Mouse (Mus musculus) common myeloid progenitor, adult 5-6 weeks (primary cell): ENCODE measurements around the gene Plekho2. TPM values are rescaled to one million over a fixed set of nuclear protein-coding genes. Genes with fewer than 3 reads are reported as not detected.
A peak's percentile ranks its signal among the peaks of the same experiment; 100 is the strongest.

Experiments used
- ATAC-seq: replicated peaks from 2 replicates; pipeline ENCODE4 v1.8.0; 2016; ENCODE audit warnings: low read depth, mild to moderate bottlenecking, moderate TSS enrichment, inconsistent platforms; ENCODE audit not compliant: poor library complexity, severe bottlenecking
- total RNA-seq: library from RNA; stranded (forward); fragments of 200-1000, 187-1606 nt; gene quantifications from 2 replicates; pipeline ENCODE4 v1.2.3, GENCODE M21; 2017

Plekho2 gene
- total RNA-seq, 1 experiment from 2014 or later, result 20.0 TPM

DNA sequence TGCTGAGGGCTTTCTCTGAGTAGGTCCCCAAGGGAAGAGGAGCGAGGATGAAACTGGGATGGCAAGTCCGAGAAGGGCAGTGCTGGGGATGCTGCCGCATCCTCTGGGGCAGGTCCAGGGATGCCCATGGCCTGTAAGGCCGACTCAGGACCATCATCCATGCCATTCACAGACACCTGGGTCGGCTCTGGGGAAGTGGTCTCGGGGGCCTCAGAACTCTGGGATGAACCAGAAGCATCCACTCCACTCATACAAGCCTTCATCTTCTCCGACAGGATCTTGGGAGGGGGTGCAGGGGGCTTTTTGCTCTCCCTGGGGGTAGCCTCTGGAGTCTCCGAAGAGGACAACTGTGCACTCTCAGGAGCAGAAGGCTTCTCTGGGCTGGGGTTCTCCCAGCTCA, 23.5 kb downstream of the Plekho2 start:
- ATAC-seq, result no peak

DNA sequence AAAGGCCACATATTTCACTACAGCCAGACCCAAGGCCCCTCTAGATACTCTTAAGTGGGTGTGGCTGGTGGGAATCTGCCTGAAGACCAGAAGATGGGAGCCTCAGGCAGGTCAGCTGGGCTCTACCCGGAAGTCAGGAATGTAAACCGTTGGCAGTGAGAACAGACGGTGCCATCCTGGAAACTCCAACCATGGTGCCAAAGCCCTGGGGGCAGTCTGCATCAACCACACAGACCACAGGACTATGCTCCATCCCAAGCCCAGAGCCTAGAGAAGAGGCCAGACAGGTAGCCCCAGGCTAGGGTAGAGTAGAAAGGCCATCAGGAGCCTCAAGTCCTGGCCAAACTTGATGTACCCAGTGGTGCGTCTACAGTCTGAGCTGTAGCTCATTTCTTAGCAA, 24.2 kb downstream of the Plekho2 start:
- ATAC-seq, result no peak

DNA sequence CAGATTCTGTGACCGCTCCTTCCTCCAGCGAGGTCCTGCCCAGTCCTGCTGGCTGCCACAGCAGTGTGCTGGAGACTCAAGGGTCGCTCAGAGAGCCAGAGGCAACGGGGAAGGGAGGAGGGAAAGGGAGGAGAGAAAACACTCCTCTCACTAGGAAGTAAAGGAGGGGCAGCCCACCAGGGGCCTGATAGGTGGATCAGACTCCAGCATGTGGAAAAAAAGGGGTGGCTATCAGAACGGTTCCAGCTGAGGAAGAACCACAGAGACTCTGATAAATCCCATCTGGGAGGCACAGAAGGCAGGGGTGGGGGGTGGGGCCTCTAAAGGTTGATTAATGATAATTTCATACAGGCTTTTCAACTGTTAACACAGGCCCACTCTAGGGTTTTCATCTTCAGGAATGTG, 24.8 kb downstream of the Plekho2 start:
- peak; percentile 57 for ATAC-seq

DNA sequence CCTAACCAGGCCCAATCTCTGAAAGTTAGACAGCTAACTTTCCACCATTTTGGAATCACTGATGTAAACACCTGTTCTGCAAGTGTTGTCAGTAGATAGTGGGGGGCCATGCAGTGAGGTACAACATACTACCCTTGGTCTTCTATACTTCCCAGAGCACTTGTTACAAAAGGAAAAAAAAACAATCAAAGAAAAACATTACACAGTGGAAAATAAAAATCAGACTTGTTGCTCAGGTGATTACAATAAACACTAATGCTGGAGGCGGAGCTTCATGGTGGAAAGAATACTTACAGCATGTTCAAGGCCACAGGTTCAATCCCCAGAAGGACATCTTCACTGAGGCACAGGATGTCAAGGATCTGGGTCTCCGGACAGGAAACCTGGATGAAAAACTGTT, 27.1 kb downstream of the Plekho2 start:
- ATAC-seq, result no peak

DNA sequence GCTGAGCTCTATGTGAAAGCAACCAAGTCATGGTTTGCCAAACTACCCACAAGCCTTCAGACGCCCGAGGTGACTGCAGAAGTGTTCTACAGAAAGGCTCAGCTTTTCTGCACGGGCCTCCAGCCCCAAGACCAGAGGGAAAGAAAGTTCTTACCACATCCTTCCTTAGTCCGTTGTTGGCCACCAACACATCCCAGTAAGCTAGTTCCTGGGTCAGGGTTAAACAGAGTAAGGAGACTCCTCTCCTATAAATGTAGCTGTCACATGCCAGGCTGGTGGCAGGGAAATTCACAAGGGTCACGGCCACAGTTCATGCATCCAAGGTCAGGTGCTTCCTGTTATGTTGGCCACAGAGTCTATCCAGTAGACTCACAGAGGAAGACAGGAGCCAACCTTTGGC, 27.7 kb downstream of the Plekho2 start:
- peak; percentile 49 for ATAC-seq

DNA sequence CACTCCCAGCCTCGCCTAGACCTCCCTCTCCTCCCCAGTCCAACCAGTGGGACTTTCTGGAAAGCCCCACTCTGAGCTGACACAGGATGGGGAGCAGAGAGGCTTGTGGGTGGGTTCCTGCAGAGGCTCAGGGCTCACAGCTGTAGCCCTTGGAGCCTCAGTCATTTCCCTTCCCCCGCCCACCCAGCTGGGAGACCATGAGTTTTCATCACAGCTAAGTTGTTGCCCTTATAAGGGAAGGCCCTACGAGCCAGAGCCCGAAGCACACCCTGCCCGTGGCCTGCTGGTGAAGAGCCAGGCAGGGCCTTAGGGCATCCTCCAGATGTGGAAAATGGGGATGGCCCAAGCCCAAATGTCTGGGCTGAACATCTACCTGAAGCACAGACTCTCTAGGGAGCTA, 28.8 kb downstream of the Plekho2 start:
- ATAC-seq, result peak; percentile 62

DNA sequence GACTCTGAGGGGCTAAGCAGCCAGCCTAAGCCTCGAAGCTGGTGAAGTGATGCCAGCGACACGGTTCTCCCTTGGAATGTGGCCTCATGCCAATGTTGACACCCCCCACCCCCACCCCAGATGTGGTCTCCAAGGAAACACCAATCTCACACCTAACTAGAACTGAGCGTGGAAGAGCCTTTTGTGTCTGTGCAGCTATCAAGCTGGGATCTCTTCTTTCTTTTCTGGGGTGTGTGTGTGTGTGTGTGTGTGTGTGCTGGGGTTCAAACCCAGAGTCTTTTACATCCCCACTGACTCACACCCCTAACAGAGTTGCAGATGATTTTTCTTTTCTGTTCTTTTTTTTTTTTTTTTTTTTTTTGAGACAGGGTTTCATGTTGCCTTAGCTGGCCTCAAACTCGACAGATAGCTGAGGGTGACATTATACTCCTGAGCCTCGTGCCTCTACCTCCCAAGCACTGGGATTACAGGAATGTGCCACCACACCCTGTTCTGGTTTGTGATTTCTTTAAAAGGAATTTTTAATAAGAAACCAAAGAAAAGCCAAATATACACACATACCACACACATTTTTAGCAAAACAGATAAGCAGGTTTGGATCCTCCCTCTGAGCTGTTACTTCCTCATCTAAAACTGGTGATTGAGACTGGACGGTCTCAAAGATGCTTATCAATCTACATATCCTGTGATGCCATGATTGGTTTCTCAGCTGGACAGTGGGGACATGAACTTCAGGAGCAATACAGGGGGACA, 29.6 kb downstream of the Plekho2 start:
- ATAC-seq, result no peak

DNA sequence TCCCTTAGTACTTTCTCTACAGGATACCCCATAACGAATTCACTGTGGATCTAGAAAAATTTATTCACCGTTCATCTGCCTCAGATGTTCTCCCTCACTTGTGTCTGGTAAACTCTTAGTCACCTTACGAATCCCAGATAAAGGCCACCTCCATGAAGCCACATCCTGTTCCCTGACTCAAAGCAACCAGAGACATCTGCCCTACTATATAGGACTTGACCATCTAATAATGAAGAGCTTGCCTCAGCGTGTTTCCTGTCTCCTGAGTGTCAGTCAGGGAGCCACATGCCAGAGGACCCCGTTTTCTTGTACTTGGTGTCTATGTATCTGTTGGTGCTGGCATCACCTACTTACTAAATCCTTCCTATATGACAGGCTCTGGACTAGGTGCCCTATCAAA, 30.2 kb downstream of the Plekho2 start:
- no peak for ATAC-seq

DNA sequence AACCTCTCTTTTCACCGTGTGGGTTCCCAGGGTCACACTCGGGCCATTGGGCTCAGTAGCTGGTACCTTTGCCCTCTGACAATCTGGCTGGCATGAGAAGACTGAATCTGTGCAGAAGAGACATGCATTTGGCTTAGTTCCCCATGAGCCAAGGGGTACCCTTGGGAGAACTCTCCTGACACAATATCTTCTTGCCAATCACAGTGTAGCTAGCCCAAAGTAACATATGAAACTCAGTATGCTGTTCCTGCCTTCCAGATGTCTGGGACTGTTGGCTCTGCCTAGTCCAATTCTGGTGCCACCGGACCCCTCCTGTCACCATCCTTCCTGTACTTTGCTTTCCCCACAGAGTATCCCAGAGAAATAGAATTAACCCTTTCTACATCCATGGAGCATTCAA, 30.7 kb downstream of the Plekho2 start:
- no peak for ATAC-seq

DNA sequence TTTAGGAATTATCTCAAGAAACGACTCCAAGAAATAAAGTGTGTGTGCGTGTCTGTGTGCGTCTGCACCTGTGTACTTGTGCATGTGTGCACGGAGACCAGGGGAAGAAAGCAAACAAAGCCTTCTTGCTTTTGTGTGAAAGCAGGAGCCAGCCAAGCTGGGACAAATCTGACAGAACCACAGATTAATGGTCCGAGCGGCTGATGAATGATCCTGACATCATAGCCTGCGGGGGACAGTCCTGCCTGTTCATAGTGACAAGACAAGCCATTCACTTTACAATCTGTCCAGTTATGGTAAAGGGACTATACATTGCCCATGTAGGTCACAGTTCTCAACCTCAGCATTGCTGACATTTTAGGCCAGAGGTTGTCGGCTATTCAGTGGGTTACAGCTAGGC, 31.5 kb downstream of the Plekho2 start:
- no peak for ATAC-seq

DNA sequence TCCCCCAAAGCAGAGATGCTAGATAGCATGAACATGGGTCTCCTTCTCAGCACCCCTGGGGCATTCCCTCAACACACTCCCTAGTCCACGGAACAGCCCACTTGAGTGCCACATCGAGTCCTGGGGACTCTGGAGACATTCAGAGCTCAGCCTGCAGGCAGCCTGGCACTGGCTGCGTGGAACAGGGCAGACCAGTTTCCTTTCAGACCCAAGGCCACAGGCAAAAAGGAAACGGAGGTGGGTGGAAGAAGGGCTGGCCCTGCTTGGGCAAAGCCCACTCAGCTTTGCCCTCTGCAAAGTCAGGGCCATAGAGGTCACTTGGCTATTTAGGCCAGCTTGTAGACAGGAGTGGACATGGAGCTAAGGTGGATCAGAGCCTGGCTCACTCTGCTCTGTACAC, 32.0 kb downstream of the Plekho2 start:
- ATAC-seq, result no peak

DNA sequence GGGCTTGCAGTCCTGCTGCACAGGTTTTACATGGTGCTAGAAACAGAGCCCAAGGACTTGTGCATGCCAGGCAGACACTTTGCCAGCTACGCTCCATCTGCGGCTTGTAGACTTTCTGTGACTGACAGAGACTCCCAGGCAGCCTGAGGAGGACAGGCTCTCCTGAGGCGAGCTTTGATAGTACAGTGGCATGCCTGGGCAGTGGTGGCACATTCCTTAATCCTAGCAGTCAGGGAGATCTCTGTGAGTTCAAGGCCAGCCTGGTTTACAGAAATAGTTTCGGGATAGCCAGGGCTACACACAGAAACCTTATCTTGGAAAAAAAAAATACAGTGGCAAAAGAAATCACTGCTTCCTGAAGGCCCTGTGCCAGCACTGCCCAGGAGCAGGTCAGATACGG, 32.7 kb downstream of the Plekho2 start:
- no peak for ATAC-seq

DNA sequence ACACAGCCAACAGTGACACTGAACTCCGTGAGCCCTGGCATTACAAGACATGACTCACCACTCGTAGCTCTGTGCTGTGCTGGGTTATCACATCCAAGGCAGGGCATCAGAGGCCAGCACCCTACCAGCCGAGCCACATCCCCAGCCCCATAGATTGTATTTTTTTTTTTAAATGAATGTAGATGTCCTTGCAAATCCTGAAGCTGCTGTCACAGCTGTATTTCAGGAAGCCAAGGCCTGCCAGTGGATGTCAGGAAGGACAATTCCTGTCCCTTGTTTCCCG, 33.5 kb downstream of the Plekho2 start:
- ATAC-seq, result no peak

DNA sequence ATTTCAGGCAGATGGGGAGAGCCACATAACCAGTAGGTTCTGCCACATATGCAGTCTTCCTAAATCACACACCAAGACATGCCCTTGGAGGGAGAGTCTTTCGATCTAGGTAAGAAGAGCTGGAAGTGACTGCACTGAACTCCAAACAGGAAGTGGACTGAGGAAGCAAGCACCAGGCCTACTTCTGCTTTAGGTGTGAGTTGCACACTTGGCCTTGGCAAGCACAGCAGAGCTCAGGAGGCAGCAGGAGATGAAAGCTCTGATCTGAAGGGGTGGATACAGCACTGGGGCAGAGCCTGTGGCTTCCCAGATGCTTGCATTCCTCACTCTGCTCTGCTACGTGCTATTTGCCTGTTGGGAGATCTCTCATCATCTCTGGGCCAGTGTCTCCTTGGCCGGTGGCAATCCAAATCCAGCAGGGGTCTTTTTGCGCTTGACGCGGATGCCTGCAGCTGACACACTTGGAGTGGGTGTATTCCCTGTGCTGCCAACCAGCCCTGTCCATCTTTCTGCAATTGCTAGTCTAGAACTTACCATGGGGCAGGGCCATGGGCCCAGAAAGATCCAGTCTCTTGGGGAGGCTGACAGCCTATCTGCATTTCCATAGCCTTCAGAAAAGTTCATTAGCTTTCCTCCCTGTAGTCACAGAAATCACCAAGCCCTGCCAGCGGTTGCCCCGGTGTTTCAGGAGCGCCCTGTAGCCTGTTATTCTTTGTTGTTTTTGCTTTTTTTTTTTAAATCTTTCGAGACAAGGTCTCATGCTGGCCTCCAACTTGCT, 34.0 kb downstream of the Plekho2 start:
- ATAC-seq, result peak; percentile 39

DNA sequence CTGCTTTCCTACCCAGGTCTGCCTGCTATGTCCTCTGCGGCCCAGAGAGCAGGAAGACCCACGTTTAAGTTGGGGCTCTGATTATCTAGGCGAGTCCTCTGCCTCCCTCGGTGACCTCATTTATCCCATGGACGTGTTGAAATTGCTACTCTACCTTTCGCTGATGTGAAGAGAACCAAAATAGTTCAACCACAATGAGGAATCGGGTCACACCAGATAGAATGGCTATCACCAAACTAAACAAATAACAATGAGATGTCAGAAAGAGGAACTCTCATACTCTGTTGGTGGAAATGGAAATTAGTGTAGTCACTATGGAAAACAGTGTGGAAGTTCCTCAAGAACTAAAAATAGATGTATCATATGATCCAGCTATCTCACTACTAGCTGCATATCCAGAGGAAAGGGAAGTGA, 37.7 kb downstream of the Plekho2 start:
- ATAC-seq, result peak; percentile 62

DNA sequence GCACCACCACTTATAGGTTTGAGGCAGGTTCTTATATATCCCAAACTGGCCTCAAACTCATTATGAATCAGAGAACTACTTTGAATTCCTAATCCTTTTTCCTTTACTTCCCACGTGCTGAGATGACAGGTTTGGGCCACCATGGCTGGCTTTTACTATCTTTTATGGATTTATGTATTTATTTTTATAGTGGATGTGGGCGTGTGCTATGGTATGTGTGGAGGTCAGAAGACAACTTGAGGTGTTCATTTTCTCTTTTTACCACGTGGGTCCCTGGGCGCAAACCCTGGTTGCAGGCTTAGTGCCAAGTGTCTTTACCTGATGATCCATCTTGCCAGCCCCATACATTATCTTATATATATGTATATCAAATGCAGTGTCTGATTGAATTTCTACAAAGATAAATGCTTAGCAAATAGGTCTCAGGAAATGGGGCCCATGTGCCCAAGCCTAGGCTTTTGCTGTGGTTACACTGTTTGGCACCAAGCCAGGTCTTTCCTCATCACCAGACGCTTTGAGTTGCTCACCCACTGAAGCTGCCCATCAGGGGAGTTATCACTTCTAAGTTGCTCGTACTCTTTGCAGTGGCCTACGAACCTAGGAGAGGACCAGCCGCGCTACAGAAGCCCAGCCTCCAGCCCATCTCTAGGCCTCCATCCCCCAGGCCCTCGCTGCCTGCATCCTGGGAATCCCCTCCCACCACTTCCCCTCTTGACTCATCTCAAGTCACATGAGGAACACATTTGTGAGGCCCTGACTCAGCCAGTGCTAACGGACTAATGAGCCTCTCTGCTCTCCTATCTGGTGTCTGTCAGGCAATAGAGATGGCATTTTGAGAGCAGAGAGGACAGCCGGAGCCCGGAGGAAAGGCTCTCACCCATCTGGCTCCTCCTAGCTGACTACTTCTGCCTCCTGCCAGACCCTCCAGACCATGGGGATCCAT, 38.4 kb downstream of the Plekho2 start:
- ATAC-seq, result peak; percentile 62

DNA sequence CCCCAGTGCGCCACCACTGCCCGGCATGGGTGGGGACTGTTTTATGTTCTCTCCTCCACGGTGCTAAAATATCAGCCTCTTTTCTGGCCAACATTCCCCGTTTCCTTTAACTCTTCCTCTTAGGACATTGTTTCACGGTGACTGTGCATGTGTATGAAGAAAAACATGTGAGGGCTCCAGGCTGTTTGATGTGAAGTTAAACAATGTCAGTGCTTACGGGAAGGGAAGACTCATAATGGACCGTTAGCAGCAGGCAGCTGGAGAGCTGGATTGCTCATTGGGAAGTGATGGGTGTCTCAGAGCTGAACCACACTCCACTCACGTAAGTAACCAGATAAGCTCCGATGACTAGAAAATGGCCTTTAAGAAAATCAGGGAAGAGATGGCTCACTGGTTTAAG, 40.1 kb downstream of the Plekho2 start:
- ATAC-seq, result no peak

DNA sequence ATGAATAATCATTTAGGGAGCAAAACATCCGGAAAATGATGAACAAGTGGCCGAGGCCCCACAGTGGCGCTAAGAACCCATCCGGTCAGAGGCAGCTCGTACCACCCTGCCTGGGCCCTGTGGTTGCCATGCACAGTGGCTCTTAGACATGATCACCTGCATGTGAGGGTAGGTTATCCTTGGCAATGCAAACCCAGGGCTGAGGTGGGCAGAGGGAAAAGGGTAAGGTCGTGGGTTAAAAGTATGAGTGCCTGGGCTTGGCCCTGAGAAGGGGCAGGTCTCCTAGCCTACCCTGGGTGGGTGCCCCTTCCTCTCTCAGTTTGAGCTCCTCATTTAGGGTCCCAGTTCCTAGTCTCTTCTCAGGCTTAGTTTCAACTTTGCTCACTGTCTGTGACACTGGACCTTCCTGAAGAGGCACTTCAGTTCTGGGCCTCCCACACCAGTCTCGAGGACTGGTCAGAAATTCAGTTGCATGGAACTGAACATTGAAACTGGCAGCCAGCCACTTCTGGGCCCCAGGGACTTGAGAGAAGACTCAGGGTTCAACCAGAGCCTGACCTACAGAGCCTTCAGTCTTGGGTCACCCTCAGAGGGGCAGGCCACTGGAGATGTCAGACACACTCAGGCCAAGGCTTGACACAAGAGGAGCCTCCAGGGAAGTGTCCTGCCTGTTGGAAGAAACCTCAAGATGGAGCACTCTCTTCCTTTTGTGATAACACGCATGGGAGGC, 41.8 kb downstream of the Plekho2 start:
- no peak for ATAC-seq

DNA sequence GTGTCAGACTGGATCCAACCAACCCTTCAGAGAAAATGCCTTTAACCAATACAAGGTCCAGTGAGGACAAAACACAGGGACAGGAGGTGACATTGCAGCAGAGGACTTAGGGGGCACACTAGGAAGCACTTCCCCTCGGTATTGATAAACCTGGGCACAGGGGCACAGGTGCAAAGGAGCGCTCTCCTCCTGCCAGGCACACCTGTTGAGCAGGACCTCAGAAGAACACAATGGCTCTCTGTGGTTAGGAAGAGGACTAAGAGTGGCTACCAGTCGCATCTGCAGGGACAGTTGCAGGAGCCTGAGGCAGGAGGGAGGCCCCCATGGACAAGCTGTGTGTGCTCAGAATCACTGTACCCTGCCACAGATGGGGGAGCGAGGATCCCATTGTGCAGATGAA, 43.3 kb downstream of the Plekho2 start:
- no peak for ATAC-seq

DNA sequence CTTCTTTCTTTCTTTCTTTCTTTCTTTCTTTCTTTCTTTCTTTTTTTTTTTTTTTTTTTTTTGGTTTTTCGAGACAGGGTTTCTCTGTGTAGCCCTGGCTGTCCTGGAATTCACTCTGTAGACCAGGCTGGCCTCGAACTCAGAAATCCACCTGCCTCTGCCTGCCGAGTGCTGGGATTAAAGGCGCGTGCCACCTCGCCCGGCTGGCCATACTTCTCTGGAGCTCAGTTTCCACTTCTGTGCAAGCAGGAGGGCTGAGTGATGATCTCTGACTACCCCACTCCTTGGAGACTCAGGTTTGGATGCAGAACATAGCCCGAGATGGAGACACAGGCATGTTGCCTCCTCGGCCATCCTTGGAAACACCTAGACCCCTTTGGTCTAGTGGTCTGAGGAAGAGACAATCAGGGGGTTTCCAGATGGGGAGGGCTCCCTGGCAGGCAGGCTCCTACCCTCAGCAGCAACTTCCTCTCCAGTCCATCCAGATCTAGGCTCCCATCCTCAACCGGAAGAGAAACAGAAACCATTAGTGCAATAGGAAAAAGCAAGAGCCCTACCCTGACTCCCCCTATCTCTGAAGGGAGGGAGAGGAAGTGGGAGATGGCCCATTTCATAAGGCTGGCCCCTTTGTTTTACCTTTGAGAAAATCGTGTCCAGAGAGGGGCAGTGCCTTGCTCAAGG, 43.9 kb downstream of the Plekho2 start:
- peak; percentile 56 for ATAC-seq
